Mouse (Mus musculus) retina, adult 2 months (tissue): ENCODE measurements around the gene Xdh.

Source experiments
- DNase-seq: peaks from one replicate; pipeline ENCODE4 v3.0.0-alpha.2; 2012; ENCODE audit warnings: low read depth, low spot score

Gene Xdh

GRCm38 (mm10) chr17:73950062-73950735, at the start of gene Xdh:
Gene Xdh (minus strand): TSS chr17:73950196.
- DNase-seq: no peak

- DNase-seq: no peak
Observed at GRCm38 (mm10) chr17:73995907-73996645, 46.1 kb upstream of the Xdh start.

- DNase-seq: no peak
Observed at GRCm38 (mm10) chr17:73991264-73991663, 41.3 kb upstream of the Xdh start.

- DNase-seq: no peak
Observed at GRCm38 (mm10) chr17:73986571-73986970, 36.6 kb upstream of the Xdh start.

GRCm38 (mm10) chr17:73985936-73986335, 35.9 kb upstream of the Xdh start:
- no peak for DNase-seq

- DNase-seq: no peak
Observed at GRCm38 (mm10) chr17:73984508-73984907, 34.5 kb upstream of the Xdh start.

GRCm38 (mm10) chr17:73982871-73983270, 32.9 kb upstream of the Xdh start:
- DNase-seq: no peak

- DNase-seq: no peak
Observed at GRCm38 (mm10) chr17:73976066-73976465, 26.1 kb upstream of the Xdh start.

- DNase-seq: no peak
Observed at GRCm38 (mm10) chr17:73972648-73973047, 22.7 kb upstream of the Xdh start.

GRCm38 (mm10) chr17:73971291-73971690, 21.3 kb upstream of the Xdh start:
- DNase-seq: no peak

GRCm38 (mm10) chr17:73970361-73971027, 20.5 kb upstream of the Xdh start:
- no peak for DNase-seq

GRCm38 (mm10) chr17:73964856-73965255, 14.9 kb upstream of the Xdh start:
- DNase-seq: no peak

- no peak for DNase-seq
Observed at GRCm38 (mm10) chr17:73962628-73963043, 12.6 kb upstream of the Xdh start.

- DNase-seq: no peak
Observed at GRCm38 (mm10) chr17:73961801-73962403, 11.9 kb upstream of the Xdh start.

- DNase-seq: no peak
Observed at GRCm38 (mm10) chr17:73960745-73961144, 10.7 kb upstream of the Xdh start.

GRCm38 (mm10) chr17:73952103-73952521, 2.1 kb upstream of the Xdh start:
- DNase-seq: no peak

GRCm38 (mm10) chr17:73950970-73951369, 974 bp upstream of the Xdh start:
- DNase-seq: no peak

GRCm38 (mm10) chr17:73949498-73949897, 498 bp downstream of the Xdh start:
- no peak for DNase-seq

GRCm38 (mm10) chr17:73948801-73949200, 1.2 kb downstream of the Xdh start:
- DNase-seq: no peak

GRCm38 (mm10) chr17:73948039-73948438, 2.0 kb downstream of the Xdh start:
- no peak for DNase-seq

GRCm38 (mm10) chr17:73946856-73947255, 3.1 kb downstream of the Xdh start:
- DNase-seq: no peak

GRCm38 (mm10) chr17:73944661-73945060, 5.3 kb downstream of the Xdh start:
- no peak for DNase-seq
